Mouse (Mus musculus) lung, postnatal 0 days (tissue): ENCODE measurements around the gene Ubtf.

ENCODE experiments used
- CTCF ChIP-seq: IDR thresholded peaks from 2 replicates; pipeline ENCODE4 v1.5.1; 2016; ENCODE audit warnings: antibody characterized with exemption, mild to moderate bottlenecking
- EP300 ChIP-seq: IDR thresholded peaks from 2 replicates; pipeline ENCODE4 v1.6.1; 2016; ENCODE audit warnings: antibody characterized with exemption, mild to moderate bottlenecking, control low read depth

DNA sequence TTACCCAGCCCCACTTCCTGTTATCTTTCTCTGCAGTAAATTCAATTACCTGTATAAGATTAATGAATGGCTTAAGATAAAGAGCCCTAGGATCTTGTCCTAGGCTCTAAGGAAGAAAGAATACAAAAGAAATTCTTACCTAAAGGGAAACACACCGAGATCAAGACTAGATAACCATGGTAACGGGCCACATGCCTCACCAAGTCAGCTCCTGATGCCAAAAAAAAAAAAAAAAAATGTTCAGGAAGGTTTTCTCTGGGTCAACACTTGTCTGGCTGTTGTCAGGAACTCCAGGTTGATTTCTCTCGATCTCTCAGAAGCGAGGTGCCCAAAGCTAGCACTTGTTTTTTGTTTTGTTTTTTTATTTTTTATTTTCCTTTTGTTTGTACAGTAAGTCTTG, 14.5 kb upstream of the Ubtf start:
- TF ChIP-seq CTCF (no peak), EP300 (no peak)
